Mouse (Mus musculus) forebrain, embryonic 11.5 days (tissue): ENCODE results near the gene Fnbp1l. TPM values are rescaled to one million over a fixed set of nuclear protein-coding genes. Genes with fewer than 3 reads are reported as not detected.

ENCODE experiments used
- ATAC-seq: fragments of 200-750 bp; cut with Nextera tagmentation; replicated peaks from 2 replicates; pipeline ENCODE4 v1.8.0; 2017; ENCODE audit warnings: moderate TSS enrichment; ENCODE audit not compliant: low FRiP score
- DNase-seq: peaks from one replicate; pipeline ENCODE4 v3.0.0-alpha.2; 2017; ENCODE audit warnings: low spot score
- H3K27ac ChIP-seq: fragments of 300-500 bp; sonication (generic); 2 replicates; pipeline ENCODE4 v1.5.1; 2014; ENCODE audit warnings: low read depth, low read length
- H3K27me3 ChIP-seq: fragments of 300-500 bp; sonication (generic); 2 replicates; pipeline ENCODE4 v1.6.1; 2014; ENCODE audit warnings: mild to moderate bottlenecking, low read length, mixed read lengths; ENCODE audit not compliant: control insufficient read depth, insufficient read depth
- H3K36me3 ChIP-seq: fragments of 300-500 bp; sonication (generic); 2 replicates; pipeline ENCODE4 v1.6.1; 2014; ENCODE audit warnings: mild to moderate bottlenecking, low read length, moderate library complexity, mixed read lengths; ENCODE audit not compliant: control insufficient read depth, insufficient read depth
- H3K4me1 ChIP-seq: fragments of 300-500 bp; sonication (generic); replicated peaks from 2 replicates; pipeline ENCODE4 v1.6.1; 2014; ENCODE audit warnings: low read length, mixed read lengths; ENCODE audit not compliant: control insufficient read depth, insufficient read depth
- H3K4me2 ChIP-seq: fragments of 300-500 bp; sonication (generic); 2 replicates; pipeline ENCODE4 v1.6.1; 2014; ENCODE audit warnings: low read depth, mild to moderate bottlenecking, low read length, moderate library complexity, mixed read lengths; ENCODE audit not compliant: severe bottlenecking
- H3K4me3 ChIP-seq: fragments of 300-500 bp; sonication (generic); 2 replicates; pipeline ENCODE4 v1.5.1; 2014; ENCODE audit warnings: low read depth, low read length
- H3K9ac ChIP-seq: fragments of 300-500 bp; sonication (generic); 2 replicates; pipeline ENCODE4 v1.6.1; 2014; ENCODE audit warnings: low read length
- H3K9me3 ChIP-seq: fragments of 300-500 bp; sonication (generic); 2 replicates; pipeline ENCODE4 v1.6.1; 2016; ENCODE audit warnings: low read length, mixed read lengths; ENCODE audit not compliant: control insufficient read depth
- WGBS: fragments of 180-500 bp; shearing (Covaris S2); extraction: QIAGEN DNeasy Blood & Tissue Kit; methylation state at CpG from one replicate; pipeline ENCODE4 v1.1.7; 2014; 5-methylcytosine and 5-hydroxymethylcytosine counted together
- polyA plus RNA-seq: library from polyadenylated mRNA; unstranded; fragments of >200 nt; fragmentation: Nextera tagmentation; extraction: Ambion mirVana; gene quantifications from 2 replicates; pipeline ENCODE4 v1.2.1, GENCODE M21; 2014

Fnbp1l gene
- polyA plus RNA-seq, 1 experiment from 2014 or later = 88.2 TPM

DNA sequence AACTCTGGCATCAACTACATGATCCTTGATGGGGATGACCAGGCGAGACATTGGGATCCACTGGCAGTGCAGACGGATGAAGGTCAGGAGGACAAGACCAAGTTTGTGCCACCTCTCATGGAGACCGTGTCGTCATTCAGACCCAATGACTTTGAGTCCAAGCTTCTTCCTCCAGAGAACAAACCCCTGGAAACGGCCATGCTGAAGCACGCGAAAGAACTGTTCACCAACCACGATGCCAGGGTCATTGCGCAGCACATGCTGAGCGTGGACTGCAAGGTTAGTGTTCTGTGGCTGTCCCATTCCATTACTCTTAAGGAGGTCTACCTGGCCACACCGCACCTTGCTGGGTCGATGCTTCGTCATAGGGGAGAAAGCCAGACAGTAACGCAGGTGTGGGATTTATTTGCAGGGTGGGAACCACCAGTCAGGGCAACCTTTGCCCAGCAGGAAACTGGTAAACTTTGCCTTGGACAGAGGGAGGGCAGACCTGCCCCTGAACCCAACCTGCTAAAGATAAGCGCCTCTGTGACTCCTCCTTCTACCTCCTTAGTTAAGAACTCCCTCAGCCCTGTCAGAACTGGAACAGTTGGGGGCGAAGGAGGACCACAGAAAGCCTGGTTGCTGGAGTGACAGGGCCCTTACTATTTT is 106.7 kb downstream of the Fnbp1l start:
- Histone ChIP-seq H3K27ac (no peak overlapping the region), H3K9me3 (no peaks in the 10 kb centered on the region), H3K4me1 (no peaks in the 10 kb centered on the region), H3K4me2 (no peak overlapping the region), H3K36me3 (no peaks in the 10 kb centered on the region; the same call in 1 of the 2 replicates), H3K27me3 (no peaks in the 10 kb centered on the region), H3K4me3 (no peak overlapping the region), H3K9ac (no peak overlapping the region)
- no peak for ATAC-seq
- no peak for DNase-seq
- 94% methylated on average over 16 of the region's 16 CpGs for WGBS

DNA sequence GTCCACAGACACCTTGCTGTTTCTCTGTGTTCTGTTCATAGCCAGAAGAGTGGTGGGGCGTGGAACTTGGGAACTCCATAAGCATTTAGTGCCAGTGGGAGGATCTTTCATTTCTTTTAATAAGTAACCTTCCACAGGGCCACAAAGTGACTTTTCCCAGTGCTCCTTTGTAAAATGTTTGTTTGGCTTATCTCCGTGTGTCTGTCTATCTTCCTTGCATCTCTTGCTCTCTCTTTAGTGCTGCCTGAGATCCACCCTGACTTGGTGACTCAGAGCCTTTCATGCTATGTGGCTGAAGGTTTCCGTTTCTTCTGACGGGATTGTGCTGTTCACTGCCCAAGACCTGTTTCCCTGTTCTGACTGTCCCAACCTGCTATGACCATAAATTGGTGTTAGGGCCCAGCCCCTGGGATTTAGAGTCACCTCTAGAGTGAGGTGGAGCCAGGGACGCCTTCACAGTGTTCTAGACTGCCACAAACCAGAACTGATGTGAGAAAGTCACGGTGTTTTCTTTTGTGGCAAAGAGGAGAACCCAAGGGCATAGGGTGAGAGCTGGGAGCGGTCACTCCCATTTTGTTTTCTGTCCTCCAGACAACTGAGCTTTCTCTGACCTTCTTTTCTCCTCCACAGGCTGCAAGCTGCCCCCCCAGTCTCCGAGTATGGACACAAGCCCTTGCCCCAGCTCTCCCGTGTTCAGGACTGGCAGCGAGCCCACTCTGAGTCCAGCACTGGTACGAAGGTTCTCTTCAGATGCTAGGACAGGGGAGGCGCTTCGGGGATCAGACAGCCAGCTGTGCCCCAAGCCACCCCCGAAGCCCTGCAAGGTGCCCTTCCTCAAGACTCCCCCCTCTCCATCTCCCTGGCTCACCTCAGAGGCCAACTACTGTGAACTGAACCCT is 107.5 kb downstream of the Fnbp1l start:
- Histone ChIP-seq H3K27me3 (no peaks in the 10 kb centered on the region), H3K4me2 (no peak overlapping the region), H3K4me1 (no peaks in the 10 kb centered on the region), H3K36me3 (no peaks in the 10 kb centered on the region; the same call in 1 of the 2 replicates), H3K4me3 (no peak overlapping the region), H3K9ac (no peak overlapping the region), H3K9me3 (no peaks in the 10 kb centered on the region), H3K27ac (no peak overlapping the region)
- ATAC-seq = no peak
- 91% methylated on average over 14 of the region's 14 CpGs for WGBS
- DNase-seq = no peak

DNA sequence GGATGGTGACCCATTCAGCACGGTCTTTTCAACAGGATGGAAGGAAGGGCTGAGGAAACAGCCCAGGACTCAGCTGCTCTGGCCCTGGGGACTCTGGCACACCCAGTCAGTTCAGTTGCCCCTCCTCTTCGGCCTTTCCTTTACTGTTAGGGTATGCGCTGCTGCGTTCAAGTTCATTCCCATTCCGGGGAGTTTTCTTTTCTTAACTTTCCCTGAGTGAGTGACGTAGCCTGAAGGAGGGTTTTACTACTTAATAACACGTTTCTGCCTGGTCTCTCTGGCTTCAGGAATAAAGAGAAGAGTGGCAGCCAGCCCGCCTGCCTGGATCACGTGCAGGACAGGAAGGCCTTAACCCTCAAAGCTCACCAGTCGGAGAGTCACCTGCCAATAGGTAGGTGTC is 108.6 kb downstream of the Fnbp1l start:
- H3K4me3 ChIP-seq = no peak overlapping the region
- no peaks in the 10 kb centered on the region for H3K4me1 ChIP-seq
- no peak overlapping the region for H3K4me2 ChIP-seq
- 78% methylated on average over 10 of the region's 10 CpGs for WGBS
- no peaks in the 10 kb centered on the region; the same call in 1 of the 2 replicates for H3K36me3 ChIP-seq
- no peak overlapping the region for H3K27ac ChIP-seq
- no peak for DNase-seq
- H3K9ac ChIP-seq = no peak overlapping the region
- H3K27me3 ChIP-seq = no peaks in the 10 kb centered on the region
- no peaks in the 10 kb centered on the region for H3K9me3 ChIP-seq
- ATAC-seq = no peak

DNA sequence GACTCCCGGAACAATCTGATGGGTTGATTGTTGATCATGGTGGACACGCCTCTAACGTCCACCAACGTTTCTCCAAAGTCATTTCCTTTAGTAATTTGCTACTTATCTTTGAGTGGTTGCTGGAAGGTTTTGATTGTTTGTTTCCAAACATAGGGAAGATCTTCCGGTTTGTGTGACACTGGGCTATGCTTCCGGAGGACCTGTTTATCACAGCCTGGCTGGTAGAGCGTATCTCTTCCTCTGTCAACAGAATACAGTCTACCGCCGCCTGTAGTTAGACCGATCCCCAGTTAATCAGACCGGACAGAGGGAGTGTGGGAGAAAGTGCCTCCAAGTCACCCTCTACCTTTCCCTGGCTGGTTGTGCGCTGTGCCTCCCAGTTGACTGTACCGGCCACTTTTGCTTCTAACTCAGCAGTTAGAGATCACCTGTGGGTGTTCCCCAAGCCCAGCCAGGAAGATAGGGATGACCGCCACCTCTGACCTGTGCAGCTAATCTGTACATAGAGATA is 109.2 kb downstream of the Fnbp1l start:
- H3K9ac ChIP-seq = no peak overlapping the region
- no peak for DNase-seq
- ATAC-seq = no peak
- no peak overlapping the region for H3K4me3 ChIP-seq
- no peak overlapping the region for H3K4me2 ChIP-seq
- no peaks in the 10 kb centered on the region; the same call in 1 of the 2 replicates for H3K36me3 ChIP-seq
- no peaks in the 10 kb centered on the region for H3K4me1 ChIP-seq
- no peaks in the 10 kb centered on the region for H3K27me3 ChIP-seq
- WGBS = 94% methylated on average over 14 of the region's 14 CpGs
- H3K27ac ChIP-seq = no peak overlapping the region
- H3K9me3 ChIP-seq = no peaks in the 10 kb centered on the region

DNA sequence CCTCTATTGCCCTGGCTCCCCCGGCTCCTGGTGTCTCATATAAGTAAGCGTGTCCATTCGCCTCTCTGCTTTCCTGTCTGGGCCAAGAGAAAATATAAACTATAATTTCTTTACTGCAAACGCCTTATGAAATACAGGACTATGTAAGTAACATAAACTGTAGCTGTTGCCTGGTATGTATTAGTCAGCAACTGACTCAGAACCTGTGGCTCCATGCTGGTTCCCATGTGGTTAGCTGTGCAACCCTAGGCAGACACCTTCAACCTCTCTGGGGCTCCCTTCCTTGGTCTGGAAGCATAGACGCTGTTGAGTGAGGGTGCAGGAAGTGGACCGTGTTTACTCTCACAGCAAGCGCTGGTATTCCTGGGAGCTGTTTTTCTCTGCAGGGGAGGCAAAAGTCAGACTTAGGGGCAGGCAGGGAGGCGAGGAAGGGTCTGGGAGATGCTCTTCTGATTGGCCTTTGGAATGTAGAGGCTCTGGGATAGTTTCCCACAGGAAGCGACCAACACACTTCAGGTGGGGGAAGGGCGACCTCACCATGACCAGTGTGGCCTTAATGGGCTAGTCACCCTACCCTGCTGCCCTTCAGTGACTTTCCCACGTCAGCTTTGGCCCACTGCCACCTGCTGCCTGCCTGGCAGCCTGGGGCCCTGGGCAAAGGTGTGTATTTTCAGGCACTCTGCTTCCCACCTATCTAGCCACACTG is 109.8 kb downstream of the Fnbp1l start:
- H3K4me3 ChIP-seq = no peak overlapping the region

DNA sequence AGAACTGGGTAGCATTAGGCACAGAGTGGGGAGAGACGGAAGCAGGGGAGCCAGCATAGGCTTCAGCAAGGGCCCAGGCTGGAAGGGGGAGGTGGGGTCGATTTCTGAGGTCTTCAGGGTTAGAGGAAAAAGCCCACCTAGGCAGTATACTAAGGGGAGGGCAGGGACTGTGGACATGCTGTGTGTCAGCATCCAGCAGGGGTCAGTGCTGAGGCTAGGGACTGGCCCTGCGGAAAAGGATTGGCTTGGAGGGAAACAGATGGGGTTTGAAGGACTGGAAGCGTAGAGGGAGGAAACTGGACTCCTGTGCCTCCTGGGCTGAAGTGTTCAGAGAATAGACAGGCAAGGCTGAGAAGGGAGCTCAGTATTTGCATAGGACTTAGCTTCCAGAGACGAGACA is 110.4 kb downstream of the Fnbp1l start:
- 40% methylated on average over 5 of the region's 5 CpGs for WGBS
- Histone ChIP-seq H3K36me3 (no peaks in the 10 kb centered on the region; the same call in 1 of the 2 replicates), H3K4me3 (no peak overlapping the region), H3K27me3 (no peaks in the 10 kb centered on the region), H3K4me2 (no peak overlapping the region), H3K4me1 (no peaks in the 10 kb centered on the region), H3K9ac (no peak overlapping the region), H3K27ac (no peak overlapping the region), H3K9me3 (no peaks in the 10 kb centered on the region)
- ATAC-seq = peak; percentile 67
- peak; percentile 82 for DNase-seq

More for the DNA sequence above, 109.8 kb downstream of the Fnbp1l start:
- Histone ChIP-seq H3K27ac (no peak overlapping the region), H3K4me1 (no peaks in the 10 kb centered on the region), H3K4me2 (no peak overlapping the region), H3K9ac (no peak overlapping the region), H3K36me3 (no peaks in the 10 kb centered on the region; the same call in 1 of the 2 replicates), H3K27me3 (no peaks in the 10 kb centered on the region), H3K9me3 (no peaks in the 10 kb centered on the region)
- no peak for ATAC-seq
- no peak for DNase-seq
- 75% methylated on average over 11 of the region's 11 CpGs for WGBS

- no peaks in the 10 kb centered on the region for H3K9me3 ChIP-seq
- DNase-seq (no peak), ATAC-seq (no peak)
- 97% methylated on average over 14 of the region's 14 CpGs for WGBS
- no peak overlapping the region for H3K27ac ChIP-seq
- no peak overlapping the region for H3K9ac ChIP-seq
- H3K4me1 ChIP-seq = no peaks in the 10 kb centered on the region
- H3K4me2 ChIP-seq = no peak overlapping the region
- no peaks in the 10 kb centered on the region; the same call in 1 of the 2 replicates for H3K36me3 ChIP-seq
- H3K4me3 ChIP-seq = no peak overlapping the region
- no peaks in the 10 kb centered on the region for H3K27me3 ChIP-seq
These were observed 111.7 kb downstream of the Fnbp1l start for GRCm38 (mm10) chr3:122507826-122508225.

DNA sequence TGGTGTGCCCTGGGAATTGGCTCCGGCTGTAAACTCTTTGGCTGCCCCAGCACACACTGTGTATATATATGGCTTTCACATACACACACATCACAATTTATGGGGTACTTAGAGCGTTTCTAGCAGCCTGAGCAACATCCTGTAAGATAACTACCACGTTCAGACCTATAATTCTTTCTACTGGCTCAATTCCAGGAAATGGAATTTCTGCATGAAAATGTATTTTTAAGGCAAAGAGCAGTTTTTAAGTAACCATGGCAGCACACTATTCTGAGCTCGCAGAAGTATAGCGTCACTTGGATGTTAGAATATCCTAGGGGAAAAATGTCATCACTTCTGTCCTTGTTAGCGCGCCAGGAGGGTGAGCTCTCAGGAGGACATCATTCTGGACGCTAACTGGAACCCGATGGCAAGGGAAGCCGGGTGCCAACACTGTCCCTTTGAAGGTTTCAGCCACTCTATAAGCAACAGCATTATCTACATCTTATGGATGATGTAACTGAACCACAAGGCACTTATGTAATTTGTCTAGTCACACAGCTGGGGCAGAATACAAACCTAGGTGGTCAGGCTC is 113.1 kb downstream of the Fnbp1l start:
- WGBS = 93% methylated on average over 10 of the region's 10 CpGs
- Histone ChIP-seq H3K4me3 (no peak overlapping the region), H3K27me3 (no peaks in the 10 kb centered on the region), H3K4me1 (no peaks in the 10 kb centered on the region), H3K27ac (no peak overlapping the region), H3K36me3 (no peaks in the 10 kb centered on the region; the same call in 1 of the 2 replicates), H3K9ac (no peak overlapping the region), H3K4me2 (no peak overlapping the region), H3K9me3 (no peaks in the 10 kb centered on the region)
- no peak for ATAC-seq
- no peak for DNase-seq
